Mouse (Mus musculus) liver, embryonic 11.5 days (tissue): ENCODE measurements around the gene Eif2b1. TPM values are rescaled to one million over a fixed set of nuclear protein-coding genes. Genes with fewer than 3 reads are reported as not detected.

Source experiments
- ATAC-seq: fragments of 200-750 bp; cut with Nextera tagmentation; replicated peaks from 2 replicates; pipeline ENCODE4 v1.8.0; 2017; ENCODE audit warnings: moderate number of reproducible peaks, mild to moderate bottlenecking, moderate TSS enrichment, moderate library complexity; ENCODE audit not compliant: low FRiP score
- DNase-seq: peaks from one replicate; pipeline ENCODE4 v3.0.0-alpha.2; 2017; ENCODE audit warnings: low spot score
- H3K27ac ChIP-seq: fragments of 300-500 bp; sonication (generic); 2 replicates; pipeline ENCODE4 v1.5.1; 2014; ENCODE audit warnings: mild to moderate bottlenecking, low read depth, low read length, control low read depth
- H3K27me3 ChIP-seq: fragments of 300-500 bp; sonication (generic); replicated peaks from 2 replicates; pipeline ENCODE4 v1.6.1; 2014; ENCODE audit warnings: low read length, mixed read lengths; ENCODE audit not compliant: control insufficient read depth, insufficient read depth
- H3K36me3 ChIP-seq: fragments of 300-500 bp; sonication (generic); 2 replicates; pipeline ENCODE4 v1.6.1; 2014; ENCODE audit warnings: mild to moderate bottlenecking, low read length, moderate library complexity, mixed read lengths; ENCODE audit not compliant: control insufficient read depth, insufficient read depth
- H3K4me1 ChIP-seq: fragments of 300-500 bp; sonication (generic); replicated peaks from 2 replicates; pipeline ENCODE4 v1.6.1; 2014; ENCODE audit warnings: low read length, mixed read lengths; ENCODE audit not compliant: control insufficient read depth, insufficient read depth
- H3K4me2 ChIP-seq: fragments of 300-500 bp; sonication (generic); 2 replicates; pipeline ENCODE4 v1.6.1; 2014; ENCODE audit warnings: mild to moderate bottlenecking, control low read depth, moderate library complexity
- H3K4me3 ChIP-seq: fragments of 300-500 bp; sonication (generic); 2 replicates; pipeline ENCODE4 v1.5.1; 2014; ENCODE audit warnings: low read depth, low read length, control low read depth
- H3K9ac ChIP-seq: fragments of 300-500 bp; sonication (generic); 2 replicates; pipeline ENCODE4 v1.6.1; 2014; ENCODE audit warnings: low read depth, low read length, control low read depth
- H3K9me3 ChIP-seq: fragments of 300-500 bp; sonication (generic); 2 replicates; pipeline ENCODE4 v1.6.1; 2016; ENCODE audit warnings: low read length, inconsistent platforms, mixed read lengths; ENCODE audit not compliant: control insufficient read depth
- WGBS: fragments of 180-500 bp; shearing (Covaris S2); extraction: QIAGEN DNeasy Blood & Tissue Kit; methylation state at CpG from one replicate; pipeline ENCODE4 v1.1.7; 2014; 5-methylcytosine and 5-hydroxymethylcytosine counted together
- polyA plus RNA-seq: library from polyadenylated mRNA; unstranded; fragments of >200 nt; fragmentation: Nextera tagmentation; extraction: Ambion mirVana; gene quantifications from 2 replicates; pipeline ENCODE4 v1.2.1, GENCODE M21; 2014

The Eif2b1 gene
- polyA plus RNA-seq, 1 experiment from 2014 or later, result 119 TPM

DNA sequence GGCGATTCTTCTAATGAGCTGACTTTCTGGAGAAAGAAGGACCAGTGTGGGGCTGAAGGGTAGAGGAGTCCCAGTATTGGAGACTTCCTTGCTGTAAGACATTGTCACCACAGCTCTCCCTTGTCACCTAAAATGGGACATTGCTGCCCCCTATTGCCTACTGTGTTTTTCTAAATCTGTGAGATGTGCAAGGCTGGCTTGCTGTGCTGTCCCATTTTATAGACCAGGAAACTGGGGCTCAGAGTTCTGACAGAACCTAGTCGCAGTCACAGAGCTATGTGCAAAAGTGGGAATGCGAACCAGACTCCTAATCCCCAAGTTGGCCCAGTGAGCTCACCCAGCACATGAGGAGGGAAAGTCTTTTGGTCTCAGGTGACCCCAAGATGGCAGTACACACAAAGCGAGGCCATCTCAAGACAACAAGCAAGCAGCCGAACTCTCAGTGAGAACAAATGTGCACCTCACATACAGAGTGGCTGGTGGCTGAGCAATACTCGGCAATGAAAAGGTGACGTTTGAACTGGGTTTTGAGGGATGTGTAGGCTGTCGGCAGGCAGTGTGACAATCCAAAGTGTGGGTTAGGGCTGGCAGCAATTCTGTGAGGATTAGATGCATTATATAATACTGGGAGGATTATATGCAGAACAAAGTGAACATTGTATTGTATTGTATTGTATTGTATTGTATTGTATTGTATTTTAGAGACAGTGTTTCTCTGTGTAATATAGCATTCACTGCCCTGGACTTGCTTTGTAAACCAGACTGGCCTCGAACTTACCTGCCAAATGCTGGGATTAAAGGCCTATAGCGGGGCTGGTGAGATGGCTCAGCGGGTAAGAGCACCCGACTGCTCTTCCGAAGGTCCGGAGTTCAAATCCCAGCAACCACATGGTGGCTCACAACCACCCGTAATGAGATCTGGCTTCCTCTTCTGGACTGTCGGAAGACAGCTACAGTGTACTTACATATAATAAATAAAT, 39.8 kb downstream of the Eif2b1 start:
- ATAC-seq, result no peak

DNA sequence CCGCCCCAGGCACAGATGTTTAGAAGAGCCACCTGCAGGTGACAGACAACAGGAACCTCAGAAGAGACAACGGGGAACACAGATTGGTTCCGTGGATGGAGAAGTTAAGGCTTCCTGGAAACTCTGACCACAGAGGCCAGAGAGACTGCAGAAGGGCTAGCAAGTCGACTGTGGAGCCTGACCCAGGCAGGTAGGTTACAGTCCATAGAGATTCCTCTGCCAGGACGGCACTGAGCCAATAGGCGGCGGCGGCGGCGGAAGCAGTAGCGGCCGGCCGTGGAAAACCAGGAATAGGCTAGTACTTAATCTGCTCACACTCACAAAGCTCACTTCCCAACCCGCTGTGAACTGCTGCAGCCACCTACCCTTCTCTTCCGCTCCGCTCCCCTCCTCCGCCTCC, 42.2 kb downstream of the Eif2b1 start:
- H3K27me3 ChIP-seq, result peaks cover 3% of the 10 kb centered on the region
- no peak overlapping the region for H3K27ac ChIP-seq
- peaks cover 18% of the 10 kb centered on the region for H3K4me1 ChIP-seq
- DNase-seq (peak; percentile 47), ATAC-seq (no peak)
- H3K4me2 ChIP-seq, result peak overlapping the region; percentile 60
- H3K4me3 ChIP-seq, result peak overlapping the region; percentile 26; the same call in 1 of the 2 replicates
- H3K36me3 ChIP-seq, result no peaks in the 10 kb centered on the region
- H3K9me3 ChIP-seq, result no peaks in the 10 kb centered on the region
- H3K9ac ChIP-seq, result peak overlapping the region; percentile 38
- WGBS, result 5% methylated on average over 17 of the region's 17 CpGs

More for the DNA sequence above, 39.8 kb downstream of the Eif2b1 start:
- Histone ChIP-seq H3K27ac (no peak overlapping the region), H3K36me3 (peaks cover 11% of the 10 kb centered on the region; the same call in 1 of the 2 replicates), H3K27me3 (no peaks in the 10 kb centered on the region), H3K9ac (no peak overlapping the region), H3K4me3 (no peak overlapping the region), H3K9me3 (no peaks in the 10 kb centered on the region), H3K4me1 (peaks cover 17% of the 10 kb centered on the region), H3K4me2 (no peak overlapping the region)
- DNase-seq, result no peak
- 75% methylated on average over 15 of the region's 16 CpGs for WGBS

DNA sequence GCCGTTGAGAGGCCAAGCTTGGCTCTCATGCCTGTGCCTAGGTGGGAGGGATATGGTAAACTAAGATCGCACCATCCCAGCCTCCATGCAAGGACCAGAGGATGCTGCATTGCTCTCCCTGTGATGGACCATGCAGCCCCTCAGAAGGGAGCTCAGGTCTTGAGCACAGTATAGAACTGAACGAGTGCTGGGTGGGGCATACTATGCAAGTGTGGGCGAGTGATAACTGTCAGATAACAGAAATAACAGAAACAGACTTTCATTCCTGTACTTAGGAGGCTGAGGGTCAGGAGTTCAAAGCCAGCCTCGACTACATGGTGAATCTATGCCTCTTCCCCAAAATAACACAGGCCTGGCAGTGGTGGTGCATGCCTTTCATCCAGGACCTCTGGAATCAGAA, 43.9 kb downstream of the Eif2b1 start:
- no peak overlapping the region for H3K27ac ChIP-seq
- ATAC-seq (0 out of 2 replicates have a peak, but pooled peaks have one; percentile 33), DNase-seq (no peak)
- peaks cover 25% of the 10 kb centered on the region for H3K4me1 ChIP-seq
- 47% methylated on average over 5 of the region's 5 CpGs for WGBS
- H3K27me3 ChIP-seq, result peaks cover 21% of the 10 kb centered on the region
- H3K4me3 ChIP-seq, result no peak overlapping the region
- no peak overlapping the region for H3K9ac ChIP-seq
- no peaks in the 10 kb centered on the region for H3K36me3 ChIP-seq
- no peak overlapping the region for H3K4me2 ChIP-seq
- H3K9me3 ChIP-seq, result no peaks in the 10 kb centered on the region

DNA sequence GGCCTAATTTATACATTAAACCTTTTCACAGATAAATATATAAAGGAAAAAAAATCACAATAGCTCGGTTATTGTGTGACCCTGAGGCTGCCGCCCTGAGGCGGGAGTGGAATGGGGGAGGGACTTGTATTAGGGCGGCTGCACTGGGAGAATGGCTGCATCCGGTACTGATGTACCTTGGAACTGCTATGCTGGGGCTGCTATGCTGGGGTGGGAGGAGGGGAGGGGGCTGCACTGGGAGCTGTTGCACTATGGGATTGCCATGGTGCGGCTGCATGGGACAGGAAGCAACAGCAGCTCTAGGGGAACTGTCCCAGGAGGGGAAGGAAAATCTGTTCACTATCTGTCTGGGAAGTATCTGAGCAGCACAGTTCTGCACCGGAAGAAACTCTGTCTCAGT, 46.5 kb downstream of the Eif2b1 start:
- Histone ChIP-seq H3K4me1 (peaks cover 42% of the 10 kb centered on the region), H3K27me3 (peaks cover 29% of the 10 kb centered on the region), H3K36me3 (no peaks in the 10 kb centered on the region), H3K27ac (peak overlapping the region; percentile 60), H3K9me3 (no peaks in the 10 kb centered on the region), H3K4me2 (peak overlapping the region; percentile 19; the same call in 1 of the 2 replicates), H3K9ac (no peak overlapping the region), H3K4me3 (no peak overlapping the region)
- ATAC-seq (peak; percentile 35), DNase-seq (peak; percentile 41)
- 22% methylated on average over 7 of the region's 7 CpGs for WGBS

DNA sequence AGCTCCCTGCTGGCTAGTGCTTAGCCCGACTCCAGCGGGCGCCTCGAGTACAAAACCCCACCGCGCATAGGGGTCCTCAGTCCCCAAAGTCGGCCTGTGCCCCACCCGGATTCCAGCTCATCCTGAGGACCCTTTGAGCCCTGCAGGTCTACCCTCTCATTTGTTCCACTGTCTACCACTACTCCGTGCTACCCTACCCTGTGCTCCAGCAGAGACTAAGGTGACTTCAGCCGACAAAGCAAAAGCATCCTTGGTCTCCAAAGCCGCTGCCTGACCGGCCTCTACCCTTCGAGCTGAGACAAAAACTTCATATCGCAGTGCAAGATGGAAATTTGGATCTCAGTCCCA, 47.4 kb downstream of the Eif2b1 start:
- peak; percentile 19; the same call in 1 of the 2 replicates for ATAC-seq
- no peak for DNase-seq
- peaks cover 29% of the 10 kb centered on the region for H3K27me3 ChIP-seq
- H3K36me3 ChIP-seq, result no peaks in the 10 kb centered on the region
- H3K4me2 ChIP-seq, result peak overlapping the region; percentile 94
- H3K9ac ChIP-seq, result peak overlapping the region; percentile 71
- H3K9me3 ChIP-seq, result no peaks in the 10 kb centered on the region
- H3K4me1 ChIP-seq, result peaks cover 38% of the 10 kb centered on the region
- peak overlapping the region; percentile 78 for H3K4me3 ChIP-seq
- H3K27ac ChIP-seq, result peak overlapping the region; percentile 70
- 15% methylated on average over 14 of the region's 14 CpGs for WGBS

DNA sequence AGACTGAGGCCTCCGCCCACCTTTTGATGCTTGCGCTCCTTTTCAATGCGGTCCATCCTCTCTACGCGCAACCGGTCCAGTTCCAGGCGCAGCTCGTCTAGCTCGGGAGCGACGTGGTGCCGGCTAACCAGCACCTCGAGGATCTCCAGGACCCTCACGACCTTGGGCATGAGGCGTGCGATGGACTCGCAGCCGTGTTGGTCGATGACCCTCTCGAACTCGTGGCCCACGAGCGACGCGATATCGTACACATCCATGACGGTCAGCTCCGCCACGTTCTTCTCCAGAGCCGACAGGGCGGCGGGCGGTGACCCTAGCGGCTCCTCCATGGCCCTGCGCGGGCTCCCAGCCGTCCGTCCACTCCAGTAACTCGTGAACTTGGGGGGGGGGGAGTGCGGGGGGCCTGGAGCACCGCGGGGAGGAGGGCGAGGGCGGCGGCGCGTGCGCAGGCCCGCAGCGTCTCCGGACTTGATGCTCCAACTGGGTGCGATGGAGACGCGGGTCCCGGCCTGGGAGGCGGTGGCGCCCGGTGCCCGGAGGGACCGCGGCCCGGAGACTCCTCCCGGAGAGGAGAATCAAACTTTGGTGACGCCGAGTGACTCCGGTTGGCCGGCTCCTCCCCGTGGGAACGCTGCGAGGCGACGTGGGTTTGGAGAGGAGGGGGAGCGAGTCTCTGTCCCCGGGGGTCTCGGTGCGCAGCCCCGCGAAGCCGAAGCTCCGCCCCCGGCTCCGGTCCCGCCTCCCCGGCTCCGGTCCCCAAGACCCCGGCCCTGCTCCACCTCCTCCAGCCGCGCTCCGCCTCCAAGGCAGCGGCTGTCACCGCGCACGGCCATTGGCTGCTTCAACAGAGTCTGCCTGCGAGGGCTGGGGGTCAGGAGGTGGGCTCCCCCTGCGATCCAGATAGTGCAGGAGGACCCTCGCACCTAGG, 48.0 kb downstream of the Eif2b1 start, which contains the start of gene Rilpl1:
TSS of gene Rilpl1 (minus strand) at position 737 of the 928 bp plus-strand sequence.
- Histone ChIP-seq H3K36me3 (no peaks in the 10 kb centered on the region), H3K27ac (peak within 1 kb of the TSS; percentile 70), H3K4me2 (peak within 1 kb of the TSS; percentile 94), H3K27me3 (peaks cover 29% of the 10 kb centered on the region), H3K4me1 (peaks cover 38% of the 10 kb centered on the region), H3K9me3 (no peaks in the 10 kb centered on the region), H3K9ac (peak within 1 kb of the TSS; percentile 71), H3K4me3 (peak within 1 kb of the TSS; percentile 78)
- ATAC-seq, result peak; percentile 66
- peak; percentile 75 for DNase-seq
- WGBS, result 1% methylated on average over 93 of the region's 96 CpGs

DNA sequence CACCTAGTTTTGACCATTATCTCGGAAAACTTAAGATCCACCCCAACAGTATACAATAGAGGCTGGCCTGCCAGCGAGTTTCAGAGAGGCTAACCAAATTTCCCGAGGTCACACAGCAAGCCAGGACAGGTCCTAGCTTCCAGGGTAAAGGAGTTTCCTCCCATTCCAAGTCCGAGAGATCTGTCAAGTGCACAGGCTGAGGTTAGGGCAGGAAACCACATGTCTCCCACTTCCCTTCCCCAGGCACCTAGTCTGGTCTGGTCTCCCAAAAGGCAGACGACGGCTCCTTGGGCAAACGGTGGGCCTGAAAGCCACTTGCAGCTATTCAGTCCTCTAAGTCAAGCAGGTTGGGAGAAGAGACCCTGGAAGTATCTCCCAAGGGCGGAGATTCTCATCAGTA, 49.2 kb downstream of the Eif2b1 start:
- Histone ChIP-seq H3K36me3 (no peaks in the 10 kb centered on the region), H3K27me3 (peaks cover 29% of the 10 kb centered on the region), H3K9me3 (no peaks in the 10 kb centered on the region), H3K27ac (no peak overlapping the region; the same call in 1 of the 2 replicates), H3K4me2 (peak overlapping the region; percentile 94), H3K9ac (0 out of 2 replicates have a peak overlapping the region, but pooled peaks have one; percentile 8), H3K4me1 (peaks cover 32% of the 10 kb centered on the region), H3K4me3 (peak overlapping the region; percentile 78)
- ATAC-seq (no peak), DNase-seq (no peak)
- 35% methylated on average over 8 of the region's 8 CpGs for WGBS

DNA sequence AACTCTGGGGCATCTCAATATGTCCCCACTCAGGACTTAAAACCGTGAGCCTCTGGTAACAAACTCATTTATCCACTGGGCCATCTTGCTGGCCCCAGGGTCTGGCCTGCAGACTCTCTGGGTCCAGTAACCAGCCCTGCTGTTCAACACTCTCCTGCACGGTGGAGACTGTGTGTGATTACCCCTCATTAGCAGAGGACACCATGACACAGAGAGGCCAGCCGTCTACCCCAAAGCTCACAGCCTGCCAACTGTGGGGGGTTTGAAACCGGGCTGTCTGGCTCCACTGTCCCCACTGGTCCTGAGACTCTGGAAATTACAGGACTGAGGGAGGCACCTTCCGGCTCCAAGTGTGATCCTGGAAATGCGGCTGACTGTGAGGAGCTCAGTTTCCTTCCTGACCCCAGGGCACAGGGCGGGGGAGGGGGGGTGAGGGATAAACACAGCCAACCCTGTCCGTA, 49.7 kb downstream of the Eif2b1 start:
- ATAC-seq (no peak), DNase-seq (no peak)
- H3K4me3 ChIP-seq, result peak overlapping the region; percentile 35
- no peaks in the 10 kb centered on the region for H3K36me3 ChIP-seq
- peaks cover 29% of the 10 kb centered on the region for H3K27me3 ChIP-seq
- H3K4me1 ChIP-seq, result peaks cover 32% of the 10 kb centered on the region
- peak overlapping the region; percentile 19; the same call in 1 of the 2 replicates for H3K27ac ChIP-seq
- 31% methylated on average over 8 of the region's 8 CpGs for WGBS
- peak overlapping the region; percentile 32; the same call in 1 of the 2 replicates for H3K9ac ChIP-seq
- peak overlapping the region; percentile 94 for H3K4me2 ChIP-seq
- H3K9me3 ChIP-seq, result no peaks in the 10 kb centered on the region
